ENCODE assay signal across 28 mouse cellular contexts in genomic region chrX:52212846-52213245, GRCm38 (mm10). TPM values are rescaled to one million over a fixed set of nuclear protein-coding genes. Genes with fewer than 3 reads are reported as not detected.
DNase-seq lines count a peak whose midpoint lies in the region; ATAC-seq and TF ChIP-seq lines count a peak whose summit lies in the region.
"Had no signal": no experiment of that assay in that cellular context is flagged by ENCODE, and none has a peak within 500 bp of the region (broad histone marks: within the 10 kb centered on the region; RNA-seq: fewer than 3 reads in every experiment).

No protein-coding gene starts in this region.

- peak; percentile 13 for DNase-seq in embryonic facial prominence, embryonic 11.5 days (ENCODE audit: low spot score)
- no peak for DNase-seq in embryonic facial prominence, embryonic 10.5 days (ENCODE audit: low spot score)
- DNase-seq in kidney, postnatal 14 days = peak; percentile 1
- DNase-seq in kidney, adult 2 months = no peak
- peak; percentile 67 for DNase-seq in lung, embryonic 14.5 days
- no peak for DNase-seq in lung, adult 18-20 months
- peak; percentile 19 for DNase-seq in forelimb bud, embryonic 11.5 days (ENCODE audit: low read depth, low spot score)
- DNase-seq: adrenal gland, postnatal 10 days; adrenal gland, postnatal 36 days; B cell, adult 2 months; cerebellum, adult 18-20 months; cerebellum, adult 9-10 months; cerebellum, postnatal 14 days; forebrain, postnatal 0 days; gastrocnemius, postnatal 25 days; heart, adult 18-20 months; heart, postnatal 10 days; heart, postnatal 4 days had no signal

- no peak overlapping the region for H3K4me2 ChIP-seq in embryonic facial prominence, embryonic 11.5 days (ENCODE audit: low read depth, low read length)
- H3K4me2 ChIP-seq in lung, embryonic 14.5 days = no peak overlapping the region
- H3K4me2 ChIP-seq: embryonic facial prominence, embryonic 12.5 days; embryonic facial prominence, embryonic 15.5 days; heart, embryonic 12.5 days; heart, embryonic 15.5 days; hindbrain, embryonic 14.5 days had no signal

- TF ChIP-seq CTCF in kidney, adult 2 months (conservative IDR thresholded peaks at IDR 0.05; ENCODE audit: insufficient read depth, insufficient read length, low read depth, low read length) = no peak
- TF ChIP-seq CTCF in lung, embryonic 14.5 days (IDR thresholded peaks at IDR 0.05; ENCODE audit: low read depth) = no peak

- ATAC-seq in embryonic facial prominence, embryonic 11.5 days (replicated peaks; ENCODE audit: insufficient number of reproducible peaks, low FRiP score, low TSS enrichment, low read depth) = no peak
- ATAC-seq in lung, embryonic 14.5 days (ENCODE audit: insufficient read depth) = no peak; the same call in 1 of the 2 replicates
- ATAC-seq: forebrain, embryonic 14.5 days; forebrain, postnatal 0 days; hindbrain, postnatal 0 days; Patski had no signal

- H3K27me3 ChIP-seq in embryonic facial prominence, embryonic 11.5 days (ENCODE audit: control insufficient read depth, insufficient read depth, low read length) = no peaks in the 10 kb centered on the region
- peaks cover 7% of the 10 kb centered on the region for H3K27me3 ChIP-seq in embryonic facial prominence, embryonic 10.5 days (replicated peaks; ENCODE audit: low read depth, poor library complexity, severe bottlenecking)
- no peaks in the 10 kb centered on the region for H3K27me3 ChIP-seq in kidney, adult 2 months (replicated peaks; ENCODE audit: control insufficient read depth, insufficient read depth, low read length)
- no peaks in the 10 kb centered on the region for H3K27me3 ChIP-seq in lung, embryonic 14.5 days (ENCODE audit: insufficient read depth, low read length)
- H3K27me3 ChIP-seq: CH12.LX; embryonic facial prominence, embryonic 12.5 days; embryonic facial prominence, embryonic 15.5 days; heart, embryonic 12.5 days; heart, embryonic 15.5 days had no signal

- H3K27ac ChIP-seq in embryonic facial prominence, embryonic 11.5 days (replicated peaks; ENCODE audit: low read depth, low read length) = no peak overlapping the region
- H3K27ac ChIP-seq in embryonic facial prominence, embryonic 10.5 days (replicated peaks) = no peak overlapping the region
- no peak overlapping the region for H3K27ac ChIP-seq in kidney, adult 2 months (ENCODE audit: insufficient read depth, low read depth, low read length)
- no peak overlapping the region for H3K27ac ChIP-seq in lung, embryonic 14.5 days (ENCODE audit: low read depth)
- H3K27ac ChIP-seq: embryonic facial prominence, embryonic 12.5 days; embryonic facial prominence, embryonic 15.5 days; heart, embryonic 15.5 days; hindbrain, embryonic 14.5 days; hindbrain, postnatal 0 days had no signal

- H3K9me3 ChIP-seq in embryonic facial prominence, embryonic 11.5 days (replicated peaks; ENCODE audit: control insufficient read depth, low read length) = no peaks in the 10 kb centered on the region
- no peaks in the 10 kb centered on the region for H3K9me3 ChIP-seq in embryonic facial prominence, embryonic 10.5 days
- H3K9me3 ChIP-seq in lung, embryonic 14.5 days (ENCODE audit: low read depth, low read length) = no peaks in the 10 kb centered on the region
- H3K9me3 ChIP-seq: embryonic facial prominence, embryonic 12.5 days; embryonic facial prominence, embryonic 15.5 days; G1E; heart, embryonic 12.5 days; heart, embryonic 15.5 days had no signal

- H3K36me3 ChIP-seq in embryonic facial prominence, embryonic 11.5 days (replicated peaks; ENCODE audit: control insufficient read depth, insufficient read depth, low read depth, low read length) = no peaks in the 10 kb centered on the region
- H3K36me3 ChIP-seq in embryonic facial prominence, embryonic 10.5 days (replicated peaks) = no peaks in the 10 kb centered on the region
- no peaks in the 10 kb centered on the region for H3K36me3 ChIP-seq in kidney, adult 2 months (ENCODE audit: control insufficient read depth, insufficient read depth, low read length)
- no peaks in the 10 kb centered on the region for H3K36me3 ChIP-seq in lung, embryonic 14.5 days (ENCODE audit: insufficient read depth)
- H3K36me3 ChIP-seq: embryonic facial prominence, embryonic 12.5 days; embryonic facial prominence, embryonic 15.5 days; G1E; heart, embryonic 12.5 days; heart, embryonic 15.5 days had no signal

- WGBS in embryonic facial prominence, embryonic 11.5 days = 45% methylated on average over 4 of the region's 4 CpGs
- WGBS in embryonic facial prominence, embryonic 10.5 days = 61% methylated on average over 4 of the region's 4 CpGs
- 54% methylated on average over 4 of the region's 4 CpGs for WGBS in kidney, adult 2 months
- WGBS in lung, embryonic 14.5 days = 40% methylated on average over 4 of the region's 4 CpGs

- TF ChIP-seq POLR2A in kidney, adult 2 months (IDR thresholded peaks at IDR 0.05; ENCODE audit: low read depth, low read length) = no peak

- no peaks in the 10 kb centered on the region for H3K4me1 ChIP-seq in embryonic facial prominence, embryonic 11.5 days (ENCODE audit: control insufficient read depth, insufficient read depth, low read length)
- 0 out of 2 replicates have a peak, but pooled peaks cover 3% of the 10 kb centered on the region for H3K4me1 ChIP-seq in embryonic facial prominence, embryonic 10.5 days
- H3K4me1 ChIP-seq in kidney, adult 2 months (ENCODE audit: control insufficient read depth, insufficient read depth, low read length) = no peaks in the 10 kb centered on the region
- no peaks in the 10 kb centered on the region for H3K4me1 ChIP-seq in lung, embryonic 14.5 days (ENCODE audit: insufficient read depth)
- H3K4me1 ChIP-seq: embryonic facial prominence, embryonic 12.5 days; heart, embryonic 12.5 days had no signal

- no peak overlapping the region for H3K4me3 ChIP-seq in embryonic facial prominence, embryonic 11.5 days (ENCODE audit: low read depth, low read length)
- H3K4me3 ChIP-seq in embryonic facial prominence, embryonic 10.5 days = no peak overlapping the region
- H3K4me3 ChIP-seq in kidney, adult 2 months (ENCODE audit: insufficient read depth, low read depth, low read length) = no peak overlapping the region
- no peak overlapping the region for H3K4me3 ChIP-seq in lung, embryonic 14.5 days (ENCODE audit: low read depth, low read length)
- H3K4me3 ChIP-seq: embryonic facial prominence, embryonic 12.5 days; embryonic facial prominence, embryonic 15.5 days; heart, embryonic 12.5 days; heart, embryonic 15.5 days had no signal

- H3K9ac ChIP-seq in embryonic facial prominence, embryonic 11.5 days (replicated peaks; ENCODE audit: low read length) = no peak overlapping the region
- H3K9ac ChIP-seq in lung, embryonic 14.5 days = no peak overlapping the region
- H3K9ac ChIP-seq: embryonic facial prominence, embryonic 12.5 days; embryonic facial prominence, embryonic 15.5 days; forebrain, postnatal 0 days; heart, embryonic 12.5 days; heart, embryonic 15.5 days; hindbrain, embryonic 14.5 days had no signal

RNA-seq across cellular contexts. Expression of gene Gpc4, which starts 47.8 kb away (rescaled TPM):
- polyA plus RNA-seq in embryonic facial prominence, embryonic 11.5 days (2014; fragmentation: Nextera tagmentation; extraction: Ambion mirVana) = 30.7 and 34.7 TPM in 2 replicates
- polyA plus RNA-seq in embryonic facial prominence, embryonic 10.5 days (2016; fragmentation: Nextera tagmentation; extraction: Ambion mirVana) = 35.3 and 36.2 TPM in 2 replicates
- 97.7 and 98.0 TPM in 2 replicates for polyA plus RNA-seq in kidney, adult 2 months (2012; rRNA removed)
- polyA plus RNA-seq in lung, embryonic 14.5 days (2014; fragmentation: Nextera tagmentation; extraction: Ambion mirVana) = 36.2 and 36.6 TPM in 2 replicates

Comparison
In these comparisons a context has a peak if more than half of its experiments do, and no peak if none do; other contexts are left out.
1. DNase-seq: peak in embryonic facial prominence, embryonic 11.5 days (single experiment), kidney, postnatal 14 days (single experiment), lung, embryonic 14.5 days (single experiment) and forelimb bud, embryonic 11.5 days (single experiment); none in embryonic facial prominence, embryonic 10.5 days (single experiment), kidney, adult 2 months (single experiment) and lung, adult 18-20 months (0 of 2).